Mouse (Mus musculus) thymus, adult 2 months (tissue): Measurements from ENCODE around the gene Rbfox2.

Experiments used
- CTCF ChIP-seq: fragments of 200-500 bp; IDR thresholded peaks from 2 replicates; pipeline ENCODE4 v1.5.1; 2012; ENCODE audit warnings: mild to moderate bottlenecking, control low read depth, low read length, moderate library complexity, borderline replicate concordance; ENCODE audit not compliant: control insufficient read depth, poor library complexity, insufficient read depth; ENCODE audit errors: extremely low read depth
- POLR2A ChIP-seq: fragments of 200-500 bp; IDR thresholded peaks from 2 replicates; pipeline ENCODE4 v1.6.1; 2012; ENCODE audit warnings: mild to moderate bottlenecking, low read length, control low read depth, moderate library complexity; ENCODE audit not compliant: control insufficient read depth, poor library complexity, insufficient read depth; ENCODE audit errors: extremely low read depth

DNA sequence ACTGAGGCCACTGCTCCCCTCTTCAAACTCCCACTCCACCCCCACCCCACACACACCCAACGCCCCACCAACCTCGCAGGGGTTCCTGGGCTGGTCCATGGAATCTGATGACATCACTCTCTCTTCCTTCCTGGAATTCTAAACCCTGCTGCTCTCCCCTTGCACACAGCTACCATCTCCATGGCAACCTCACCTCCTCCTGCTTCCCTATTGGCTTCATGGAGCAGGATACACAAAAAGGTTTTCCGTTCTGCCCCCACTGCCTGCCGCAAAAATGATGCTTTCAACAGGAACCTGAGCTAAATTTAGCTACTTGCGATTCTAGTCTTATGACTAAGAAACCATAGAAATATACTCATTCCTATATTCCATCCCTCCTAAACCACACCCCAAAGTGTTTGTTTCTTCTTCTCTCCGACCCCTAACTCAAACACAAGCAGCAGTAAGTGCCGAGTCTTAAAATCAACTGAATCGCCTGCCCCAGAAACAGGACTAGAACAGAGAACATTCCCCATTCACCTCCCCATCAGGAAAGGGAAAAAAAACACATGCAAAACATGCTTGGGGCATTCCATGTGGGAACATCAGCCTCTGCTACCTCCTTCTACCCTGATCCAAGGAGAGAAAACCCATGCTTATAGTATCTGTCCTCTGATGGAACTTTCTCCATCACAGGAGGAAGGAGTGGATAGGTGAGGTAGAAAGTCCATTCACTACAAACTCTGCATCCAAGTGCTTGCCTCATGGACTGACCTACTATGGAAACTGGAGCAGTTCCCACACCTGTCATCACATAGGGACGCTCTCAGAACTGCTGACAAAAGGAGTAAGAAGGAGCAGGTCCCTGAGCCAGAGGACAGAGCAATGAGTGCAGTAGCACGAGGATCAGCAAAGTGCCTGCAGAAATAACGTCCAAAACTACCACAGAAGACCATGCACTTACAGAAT, 61.1 kb downstream of the Rbfox2 start:
- TF ChIP-seq CTCF = no peak
- no peak for TF ChIP-seq POLR2A
